Mouse (Mus musculus) stomach, embryonic 16.5 days (tissue): ENCODE measurements at regions not wholly inside any gene's neighbourhood (a gene's known extent, or its start where the extent isn't known, plus 50 kb on each side); places are given as distances from the start of the nearest gene placed in this dataset.

Experiments used
- ATAC-seq: fragments of 200-750 bp; cut with Nextera tagmentation; 2 replicates; pipeline ENCODE4 v1.8.0; 2017; ENCODE audit warnings: moderate number of reproducible peaks, moderate TSS enrichment; ENCODE audit not compliant: insufficient read depth, low FRiP score
- H3K27ac ChIP-seq: fragments of 300-500 bp; sonication (generic); 2 replicates; pipeline ENCODE4 v1.5.1; 2014; ENCODE audit warnings: low read length
- H3K27me3 ChIP-seq: fragments of 300-500 bp; sonication (generic); 2 replicates; pipeline ENCODE4 v1.6.1; 2014; ENCODE audit warnings: low read length, control low read depth, mixed read lengths; ENCODE audit not compliant: control insufficient read depth, insufficient read depth
- H3K36me3 ChIP-seq: fragments of 300-500 bp; sonication (generic); 2 replicates; pipeline ENCODE4 v1.6.1; 2014; ENCODE audit warnings: low read length; ENCODE audit not compliant: control insufficient read depth, insufficient read depth
- H3K4me1 ChIP-seq: fragments of 300-500 bp; sonication (generic); 2 replicates; pipeline ENCODE4 v1.6.1; 2014; ENCODE audit warnings: low read length, control low read depth, mixed read lengths; ENCODE audit not compliant: control insufficient read depth, insufficient read depth
- H3K4me2 ChIP-seq: fragments of 300-500 bp; sonication (generic); 2 replicates; pipeline ENCODE4 v1.6.1; 2014; ENCODE audit warnings: low read depth, low read length, mixed read lengths
- H3K4me3 ChIP-seq: fragments of 300-500 bp; sonication (generic); replicated peaks from 2 replicates; pipeline ENCODE4 v1.5.1; 2014; ENCODE audit warnings: mild to moderate bottlenecking, low read length
- H3K9ac ChIP-seq: fragments of 300-500 bp; sonication (generic); 2 replicates; pipeline ENCODE4 v1.6.1; 2014; ENCODE audit warnings: low read length
- H3K9me3 ChIP-seq: fragments of 300-500 bp; sonication (generic); replicated peaks from 2 replicates; pipeline ENCODE4 v1.6.1; 2016; ENCODE audit warnings: low read length, control low read depth; ENCODE audit not compliant: control insufficient read depth
- WGBS: fragments of 180-500 bp; shearing (Covaris S2); extraction: QIAGEN DNeasy Blood & Tissue Kit; methylation state at CpG from one replicate; pipeline ENCODE4 v1.1.7; 2014; 5-methylcytosine and 5-hydroxymethylcytosine counted together

GRCm38 (mm10) chr2:136652206-136653003, 60.8 kb upstream of the Snap25 start:
- Histone ChIP-seq H3K9ac (no peak overlapping the region), H3K4me2 (no peak overlapping the region), H3K9me3 (no peaks in the 10 kb centered on the region), H3K4me3 (no peak overlapping the region), H3K27ac (no peak overlapping the region), H3K27me3 (no peaks in the 10 kb centered on the region), H3K4me1 (no peaks in the 10 kb centered on the region), H3K36me3 (no peaks in the 10 kb centered on the region)
- WGBS: 90% methylated on average over 5 of the region's 5 CpGs
- no peak for ATAC-seq
